ENCODE assay signal across 18 mouse cellular contexts in genomic region chr5:141542890-141543666, GRCm38 (mm10).
A peak's percentile ranks its signal among the peaks of the same experiment; 100 is the strongest.
DNase-seq lines count a peak whose midpoint lies in the region; ATAC-seq and TF ChIP-seq lines count a peak whose summit lies in the region.
"Had no signal": no experiment of that assay in that cellular context is flagged by ENCODE, and none has a peak within 500 bp of the region (broad histone marks: within the 10 kb centered on the region; RNA-seq: fewer than 3 reads in every experiment).

No protein-coding gene starts in this region.

- peaks cover 43% of the 10 kb centered on the region for H3K4me1 ChIP-seq in hindbrain, embryonic 10.5 days (replicated peaks)
- H3K4me1 ChIP-seq in hindbrain, embryonic 12.5 days = peaks cover 21% of the 10 kb centered on the region
- H3K4me1 ChIP-seq in midbrain, embryonic 10.5 days = peaks cover 30% of the 10 kb centered on the region
- no peaks in the 10 kb centered on the region for H3K4me1 ChIP-seq in midbrain, postnatal 0 days (ENCODE audit: insufficient read depth, low read length)
- no peaks in the 10 kb centered on the region; the same call in 1 of the 2 replicates for H3K4me1 ChIP-seq in embryonic facial prominence, embryonic 11.5 days (ENCODE audit: control insufficient read depth, insufficient read depth, low read length)
- H3K4me1 ChIP-seq in intestine, postnatal 0 days (replicated peaks; ENCODE audit: control insufficient read depth, insufficient read depth, low read length) = no peaks in the 10 kb centered on the region

- no peaks in the 10 kb centered on the region for H3K9me3 ChIP-seq in hindbrain, embryonic 10.5 days
- no peaks in the 10 kb centered on the region for H3K9me3 ChIP-seq in hindbrain, embryonic 12.5 days (replicated peaks)
- H3K9me3 ChIP-seq in midbrain, embryonic 10.5 days (replicated peaks) = no peaks in the 10 kb centered on the region
- no peaks in the 10 kb centered on the region for H3K9me3 ChIP-seq in midbrain, postnatal 0 days (ENCODE audit: low read length)
- no peaks in the 10 kb centered on the region for H3K9me3 ChIP-seq in embryonic facial prominence, embryonic 11.5 days (replicated peaks; ENCODE audit: control insufficient read depth, low read length)
- no peaks in the 10 kb centered on the region for H3K9me3 ChIP-seq in intestine, postnatal 0 days (ENCODE audit: control insufficient read depth)
- H3K9me3 ChIP-seq: heart, embryonic 10.5 days had no signal

- no peak overlapping the region for H3K4me2 ChIP-seq in hindbrain, embryonic 12.5 days (replicated peaks)
- H3K4me2 ChIP-seq in midbrain, postnatal 0 days (ENCODE audit: low read depth, low read length, poor library complexity, severe bottlenecking) = no peak overlapping the region
- no peak overlapping the region for H3K4me2 ChIP-seq in embryonic facial prominence, embryonic 11.5 days (ENCODE audit: low read depth, low read length)
- H3K4me2 ChIP-seq in intestine, postnatal 0 days (replicated peaks; ENCODE audit: low read depth) = no peak overlapping the region
- H3K4me2 ChIP-seq: hindbrain, embryonic 14.5 days had no signal

- DNase-seq in hindbrain, embryonic 10.5 days (ENCODE audit: low spot score) = peak; percentile 22
- peak; percentile 23 for DNase-seq in midbrain, embryonic 10.5 days (ENCODE audit: low spot score)
- no peak for DNase-seq in midbrain, postnatal 0 days (ENCODE audit: low spot score)
- DNase-seq in embryonic facial prominence, embryonic 11.5 days (ENCODE audit: low spot score) = peak; percentile 36
- DNase-seq: adrenal gland, postnatal 25 days; cerebellum, adult 8-10 months; gastrocnemius, postnatal 25 days; heart, postnatal 10 days; lung, postnatal 10 days; retina, postnatal 1 day; right cerebral cortex, postnatal 4 days; thymus, postnatal 36 days had no signal

- H3K27ac ChIP-seq in hindbrain, embryonic 10.5 days = peak overlapping the region; percentile 62
- H3K27ac ChIP-seq in hindbrain, embryonic 12.5 days = no peak overlapping the region
- H3K27ac ChIP-seq in midbrain, embryonic 10.5 days (replicated peaks) = peak overlapping the region; percentile 64
- H3K27ac ChIP-seq in midbrain, postnatal 0 days (ENCODE audit: low read depth, low read length) = no peak overlapping the region
- no peak overlapping the region for H3K27ac ChIP-seq in embryonic facial prominence, embryonic 11.5 days (replicated peaks; ENCODE audit: low read depth, low read length)
- H3K27ac ChIP-seq in intestine, postnatal 0 days (ENCODE audit: low read depth, low read length) = no peak overlapping the region
- H3K27ac ChIP-seq: heart, embryonic 10.5 days; hindbrain, embryonic 14.5 days had no signal

- no peak for TF ChIP-seq CTCF in midbrain, postnatal 0 days (IDR thresholded peaks at IDR 0.05)
- no peak for TF ChIP-seq CTCF in intestine, postnatal 0 days (IDR thresholded peaks at IDR 0.05; ENCODE audit: low read depth)

- no peaks in the 10 kb centered on the region for H3K36me3 ChIP-seq in hindbrain, embryonic 10.5 days
- no peaks in the 10 kb centered on the region for H3K36me3 ChIP-seq in hindbrain, embryonic 12.5 days
- H3K36me3 ChIP-seq in midbrain, embryonic 10.5 days = no peaks in the 10 kb centered on the region
- H3K36me3 ChIP-seq in midbrain, postnatal 0 days (ENCODE audit: insufficient read depth, low read length) = no peaks in the 10 kb centered on the region
- H3K36me3 ChIP-seq in embryonic facial prominence, embryonic 11.5 days (replicated peaks; ENCODE audit: control insufficient read depth, insufficient read depth, low read depth, low read length) = no peaks in the 10 kb centered on the region
- H3K36me3 ChIP-seq in intestine, postnatal 0 days (ENCODE audit: control insufficient read depth, insufficient read depth) = no peaks in the 10 kb centered on the region
- H3K36me3 ChIP-seq: heart, embryonic 10.5 days had no signal

- H3K9ac ChIP-seq in hindbrain, embryonic 12.5 days = no peak overlapping the region
- H3K9ac ChIP-seq in midbrain, postnatal 0 days (replicated peaks; ENCODE audit: low read length, poor library complexity, severe bottlenecking) = no peak overlapping the region
- no peak overlapping the region for H3K9ac ChIP-seq in embryonic facial prominence, embryonic 11.5 days (replicated peaks; ENCODE audit: low read length)
- no peak overlapping the region for H3K9ac ChIP-seq in intestine, postnatal 0 days (ENCODE audit: low read depth, low read length)
- H3K9ac ChIP-seq: hindbrain, embryonic 14.5 days had no signal

- 21% methylated on average over 8 of the region's 8 CpGs for WGBS in hindbrain, embryonic 10.5 days
- 23% methylated on average over 8 of the region's 8 CpGs for WGBS in hindbrain, embryonic 12.5 days
- WGBS in midbrain, embryonic 10.5 days = 36% methylated on average over 8 of the region's 8 CpGs
- WGBS in midbrain, postnatal 0 days = 21% methylated on average over 8 of the region's 8 CpGs
- WGBS in embryonic facial prominence, embryonic 11.5 days = 31% methylated on average over 8 of the region's 8 CpGs
- 31% methylated on average over 8 of the region's 8 CpGs for WGBS in intestine, postnatal 0 days

- H3K27me3 ChIP-seq in hindbrain, embryonic 10.5 days (ENCODE audit: insufficient read depth, poor library complexity, severe bottlenecking) = no peaks in the 10 kb centered on the region
- no peaks in the 10 kb centered on the region for H3K27me3 ChIP-seq in hindbrain, embryonic 12.5 days
- no peaks in the 10 kb centered on the region for H3K27me3 ChIP-seq in midbrain, embryonic 10.5 days (ENCODE audit: low read depth, poor library complexity, severe bottlenecking)
- H3K27me3 ChIP-seq in midbrain, postnatal 0 days (ENCODE audit: insufficient read depth, low read length) = no peaks in the 10 kb centered on the region
- H3K27me3 ChIP-seq in embryonic facial prominence, embryonic 11.5 days (ENCODE audit: control insufficient read depth, insufficient read depth, low read length) = no peaks in the 10 kb centered on the region
- H3K27me3 ChIP-seq in intestine, postnatal 0 days (replicated peaks; ENCODE audit: control insufficient read depth, insufficient read depth, low read length) = no peaks in the 10 kb centered on the region

- ATAC-seq in hindbrain, embryonic 12.5 days (ENCODE audit: low FRiP score) = no peak
- no peak for ATAC-seq in midbrain, postnatal 0 days (ENCODE audit: low FRiP score)
- no peak for ATAC-seq in embryonic facial prominence, embryonic 11.5 days (replicated peaks; ENCODE audit: insufficient number of reproducible peaks, low FRiP score, low TSS enrichment, low read depth)
- no peak for ATAC-seq in intestine, postnatal 0 days
- ATAC-seq in inflammation-experienced regulatory T-cells, adult 6 months = no peak
- ATAC-seq: intestine, embryonic 16.5 days had no signal

- H3K4me3 ChIP-seq in hindbrain, embryonic 10.5 days = no peak overlapping the region
- H3K4me3 ChIP-seq in hindbrain, embryonic 12.5 days = no peak overlapping the region
- no peak overlapping the region for H3K4me3 ChIP-seq in midbrain, embryonic 10.5 days
- no peak overlapping the region for H3K4me3 ChIP-seq in midbrain, postnatal 0 days (ENCODE audit: low read depth, low read length)
- H3K4me3 ChIP-seq in embryonic facial prominence, embryonic 11.5 days (ENCODE audit: low read depth, low read length) = no peak overlapping the region
- H3K4me3 ChIP-seq in intestine, postnatal 0 days (ENCODE audit: low read depth, low read length) = no peak overlapping the region
- H3K4me3 ChIP-seq: heart, embryonic 10.5 days had no signal

Comparison
In these comparisons a context has a peak if more than half of its experiments do, and no peak if none do; other contexts are left out.
1. H3K27ac ChIP-seq: peak in hindbrain, embryonic 10.5 days (single experiment) and midbrain, embryonic 10.5 days (single experiment); none in hindbrain, embryonic 12.5 days (single experiment), midbrain, postnatal 0 days (single experiment), embryonic facial prominence, embryonic 11.5 days (single experiment) and intestine, postnatal 0 days (single experiment).